Mouse (Mus musculus) forebrain, postnatal 0 days (tissue): Measurements from ENCODE around the gene Hic1. TPM values are rescaled to one million over a fixed set of nuclear protein-coding genes. Genes with fewer than 3 reads are reported as not detected.

Source experiments
- ATAC-seq: fragments of 200-750 bp; cut with Nextera tagmentation; 2 replicates; pipeline ENCODE4 v1.8.0; 2017; ENCODE audit warnings: mild to moderate bottlenecking, moderate library complexity
- DNase-seq: peaks from one replicate; pipeline ENCODE4 v3.0.0-alpha.2; 2015
- H3K27ac ChIP-seq: fragments of 300-500 bp; sonication (generic); 2 replicates; pipeline ENCODE4 v1.5.1; 2014; ENCODE audit warnings: low read depth, mild to moderate bottlenecking, antibody characterized with exemption, low read length, moderate library complexity, mixed read lengths
- H3K27me3 ChIP-seq: fragments of 300-500 bp; sonication (generic); 2 replicates; pipeline ENCODE4 v1.6.1; 2014; ENCODE audit warnings: mild to moderate bottlenecking, low read length, mixed read lengths; ENCODE audit not compliant: insufficient read depth
- H3K36me3 ChIP-seq: fragments of 300-500 bp; sonication (generic); 2 replicates; pipeline ENCODE4 v1.6.1; 2014; ENCODE audit warnings: mild to moderate bottlenecking, moderate library complexity; ENCODE audit not compliant: insufficient read depth
- H3K4me1 ChIP-seq: fragments of 300-500 bp; sonication (generic); 2 replicates; pipeline ENCODE4 v1.6.1; 2014; ENCODE audit warnings: antibody characterized with exemption; ENCODE audit not compliant: insufficient read depth
- H3K4me2 ChIP-seq: fragments of 300-500 bp; sonication (generic); 2 replicates; pipeline ENCODE4 v1.6.1; 2014; ENCODE audit warnings: low read depth, mild to moderate bottlenecking, moderate library complexity
- H3K4me3 ChIP-seq: fragments of 300-500 bp; sonication (generic); 2 replicates; pipeline ENCODE4 v1.5.1; 2014; ENCODE audit warnings: low read depth, low read length, mixed read lengths
- H3K9ac ChIP-seq: fragments of 300-500 bp; sonication (generic); 2 replicates; pipeline ENCODE4 v1.6.1; 2014; ENCODE audit warnings: mild to moderate bottlenecking
- H3K9me3 ChIP-seq: fragments of 300-500 bp; sonication (generic); 2 replicates; pipeline ENCODE4 v1.6.1; 2016; ENCODE audit warnings: low read length
- CTCF ChIP-seq: sonication (generic); IDR thresholded peaks from 2 replicates; pipeline ENCODE4 v1.5.1; 2016; ENCODE audit warnings: antibody characterized with exemption, control low read depth, low read depth
- WGBS: fragments of 180-500 bp; shearing (Covaris S2); extraction: QIAGEN DNeasy Blood & Tissue Kit; methylation state at CpG from one replicate; pipeline ENCODE4 v1.1.7; 2014; 5-methylcytosine and 5-hydroxymethylcytosine counted together
- polyA plus RNA-seq: library from polyadenylated mRNA; unstranded; fragments of >200 nt; fragmentation: Nextera tagmentation; extraction: Ambion mirVana; gene quantifications from 2 replicates; pipeline ENCODE4 v1.2.1, GENCODE M21; 2015
- total RNA-seq: library from RNA; depleted of rRNA; stranded (reverse); fragments of >200 nt; gene quantifications from 2 replicates; pipeline ENCODE4 v1.2.3, GENCODE M21; 2014

The Hic1 gene
- total and polyA plus RNA-seq, 2 experiments from 2014 or later: 1.7 to 4.5 TPM

- no peak for TF ChIP-seq CTCF
- Histone ChIP-seq H3K36me3 (peaks cover 28% of the 10 kb centered on the region), H3K27ac (no peak overlapping the region), H3K4me1 (0 out of 2 replicates have a peak, but pooled peaks cover 4% of the 10 kb centered on the region), H3K9me3 (no peaks in the 10 kb centered on the region), H3K9ac (no peak overlapping the region), H3K4me3 (no peak overlapping the region), H3K4me2 (no peak overlapping the region), H3K27me3 (peaks cover 48% of the 10 kb centered on the region)
- no peak for ATAC-seq
- DNase-seq: no peak
- 70% methylated on average over 2 of the region's 2 CpGs for WGBS
Observed at GRCm38 (mm10) chr11:75164051-75164450, 5.3 kb downstream of the Hic1 start.

- Histone ChIP-seq H3K36me3 (peaks cover 28% of the 10 kb centered on the region), H3K4me3 (no peak overlapping the region), H3K27ac (no peak overlapping the region), H3K27me3 (peaks cover 43% of the 10 kb centered on the region), H3K4me2 (no peak overlapping the region), H3K4me1 (no peaks in the 10 kb centered on the region), H3K9me3 (no peaks in the 10 kb centered on the region), H3K9ac (no peak overlapping the region)
- DNase-seq (no peak), ATAC-seq (no peak)
- no peak for TF ChIP-seq CTCF
- 91% methylated on average over 6 of the region's 6 CpGs for whole genome bisulfite sequencing
Observed at GRCm38 (mm10) chr11:75163379-75163778, 5.9 kb downstream of the Hic1 start.

DNA sequence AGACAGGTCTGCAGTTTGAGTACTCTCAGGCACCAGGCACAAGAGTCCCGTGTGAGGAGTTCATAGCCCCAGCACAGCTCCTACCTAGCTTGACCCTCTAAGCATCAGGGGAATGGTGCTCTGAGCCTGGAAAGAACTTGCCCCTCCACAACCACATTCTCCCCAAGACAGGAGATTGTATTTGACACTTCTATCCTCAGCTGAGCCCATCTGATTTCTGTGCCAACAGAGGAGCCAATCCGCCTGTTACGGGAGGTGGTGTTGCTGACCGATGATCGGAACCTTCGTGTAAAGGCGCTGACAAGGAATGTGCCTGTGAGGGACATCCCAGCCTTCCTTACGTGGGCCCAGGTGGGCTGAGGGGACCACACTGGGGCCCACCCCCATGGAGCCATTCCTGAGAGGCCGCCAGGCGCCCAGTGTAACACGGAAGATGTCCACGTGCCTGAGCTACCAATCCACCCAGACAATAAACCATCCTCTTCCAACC, 6.7 kb downstream of the Hic1 start:
- TF ChIP-seq CTCF: no peak
- Histone ChIP-seq H3K36me3 (peaks cover 28% of the 10 kb centered on the region), H3K27ac (no peak overlapping the region), H3K9me3 (no peaks in the 10 kb centered on the region), H3K4me1 (no peaks in the 10 kb centered on the region), H3K27me3 (peaks cover 35% of the 10 kb centered on the region), H3K9ac (no peak overlapping the region), H3K4me3 (no peak overlapping the region), H3K4me2 (no peak overlapping the region)
- 93% methylated on average over 12 of the region's 12 CpGs for WGBS
- ATAC-seq (no peak), DNase-seq (no peak)

DNA sequence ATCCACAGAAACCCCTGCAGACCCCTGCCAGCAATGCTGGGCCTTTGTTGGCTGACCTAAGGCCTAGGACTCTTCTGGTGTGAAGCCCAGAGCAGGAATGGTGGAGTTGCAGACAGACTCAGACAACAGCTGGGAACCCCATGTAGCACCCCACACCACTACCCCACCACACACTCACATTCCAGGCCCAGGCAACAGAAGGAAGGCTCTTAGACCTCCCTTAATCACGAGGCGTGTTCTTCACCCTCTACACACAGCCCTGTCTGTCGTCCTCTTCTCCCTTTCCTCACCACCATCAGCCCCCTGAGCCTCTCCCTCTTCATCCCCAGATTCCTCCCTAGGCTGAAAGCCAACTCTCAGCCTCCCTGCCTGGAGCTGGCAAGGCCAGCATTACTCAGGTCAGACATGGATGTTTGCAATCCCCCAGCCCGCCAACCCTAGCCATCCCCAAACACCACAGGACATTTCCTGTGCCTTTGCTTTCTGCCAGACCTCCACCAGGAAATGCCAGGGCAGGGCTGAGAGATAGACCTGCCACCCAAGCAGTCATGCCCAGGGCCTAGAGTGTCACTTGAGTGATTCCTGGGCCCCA, 7.8 kb downstream of the Hic1 start:
- peaks cover 31% of the 10 kb centered on the region for H3K27me3 ChIP-seq
- no peak overlapping the region for H3K9ac ChIP-seq
- no peak overlapping the region for H3K27ac ChIP-seq
- ATAC-seq (no peak), DNase-seq (no peak)
- 60% methylated on average over 4 of the region's 4 CpGs for WGBS
- H3K4me1 ChIP-seq: no peaks in the 10 kb centered on the region
- peaks cover 32% of the 10 kb centered on the region for H3K36me3 ChIP-seq
- no peak for TF ChIP-seq CTCF
- no peak overlapping the region for H3K4me3 ChIP-seq
- H3K4me2 ChIP-seq: no peak overlapping the region
- no peaks in the 10 kb centered on the region for H3K9me3 ChIP-seq

DNA sequence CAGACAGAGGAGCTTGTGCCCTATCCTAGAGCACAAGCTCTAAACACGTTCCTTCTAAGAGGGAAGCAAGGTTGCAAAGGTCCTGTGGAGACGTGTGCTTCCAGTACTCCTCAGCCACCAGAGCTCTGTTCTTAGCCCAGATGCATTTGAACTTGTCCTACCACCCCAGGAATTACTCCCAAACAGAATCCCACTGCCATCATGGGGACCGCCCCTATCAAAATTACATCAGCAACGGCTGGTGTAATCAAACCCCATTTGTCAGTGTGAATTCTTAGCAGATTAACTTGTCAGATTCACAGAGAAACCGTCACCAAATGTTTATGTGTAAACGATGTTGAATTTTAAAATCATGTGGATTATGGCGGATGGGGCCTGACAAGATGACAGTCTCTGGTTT, 8.4 kb downstream of the Hic1 start:
- H3K9me3 ChIP-seq: no peaks in the 10 kb centered on the region
- no peak overlapping the region for H3K9ac ChIP-seq
- no peaks in the 10 kb centered on the region for H3K4me1 ChIP-seq
- DNase-seq: no peak
- 74% methylated on average over 7 of the region's 7 CpGs for WGBS
- H3K4me2 ChIP-seq: no peak overlapping the region
- no peak for TF ChIP-seq CTCF
- no peak for ATAC-seq
- peaks cover 35% of the 10 kb centered on the region for H3K36me3 ChIP-seq
- peaks cover 27% of the 10 kb centered on the region for H3K27me3 ChIP-seq
- no peak overlapping the region for H3K4me3 ChIP-seq
- H3K27ac ChIP-seq: no peak overlapping the region

DNA sequence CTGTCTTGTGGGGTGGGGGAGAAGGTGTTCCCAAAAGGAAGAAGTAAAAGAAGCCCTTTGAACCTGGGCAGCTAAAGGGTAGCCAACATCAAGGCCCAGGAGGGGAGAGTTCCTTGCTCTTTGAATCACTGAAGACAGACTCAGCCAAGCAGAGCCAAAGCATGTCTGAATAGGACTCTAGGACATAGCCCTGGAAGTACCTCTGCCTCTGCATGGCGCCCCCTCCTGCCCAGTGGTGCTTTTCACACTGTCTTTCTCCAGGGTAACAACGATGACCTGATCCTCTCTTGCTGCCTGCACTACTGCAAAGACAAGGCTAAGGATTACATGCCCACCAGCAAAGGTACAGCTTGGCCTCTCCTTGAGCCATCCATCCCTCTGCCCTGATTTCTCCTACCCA, 9.8 kb downstream of the Hic1 start:
- no peaks in the 10 kb centered on the region for H3K4me1 ChIP-seq
- ATAC-seq (no peak), DNase-seq (no peak)
- peak; percentile 44; the same call in 1 of the 2 replicates for TF ChIP-seq CTCF
- H3K36me3 ChIP-seq: peaks cover 38% of the 10 kb centered on the region
- WGBS: 65% methylated on average over 2 of the region's 2 CpGs
- no peak overlapping the region for H3K27ac ChIP-seq
- H3K27me3 ChIP-seq: peaks cover 14% of the 10 kb centered on the region; the same call in 1 of the 2 replicates
- no peaks in the 10 kb centered on the region for H3K9me3 ChIP-seq
- H3K4me3 ChIP-seq: no peak overlapping the region
- no peak overlapping the region for H3K9ac ChIP-seq
- no peak overlapping the region for H3K4me2 ChIP-seq

- no peak for DNase-seq
- H3K27me3 ChIP-seq: peaks cover 4% of the 10 kb centered on the region; the same call in 1 of the 2 replicates
- no peaks in the 10 kb centered on the region for H3K4me1 ChIP-seq
- no peak overlapping the region for H3K9ac ChIP-seq
- 92% methylated on average over 14 of the region's 14 CpGs for WGBS
- H3K9me3 ChIP-seq: no peaks in the 10 kb centered on the region
- peaks cover 35% of the 10 kb centered on the region for H3K36me3 ChIP-seq
- H3K27ac ChIP-seq: no peak overlapping the region
- no peak for TF ChIP-seq CTCF
- ATAC-seq: no peak
- H3K4me2 ChIP-seq: no peak overlapping the region
- H3K4me3 ChIP-seq: no peak overlapping the region
Observed at GRCm38 (mm10) chr11:75158432-75158831, 10.9 kb downstream of the Hic1 start.
